Mouse (Mus musculus) erythroblast, embryonic 14.5 days (primary cell): ENCODE measurements around the gene Polr3c.

ENCODE experiments used
- GATA1 ChIP-seq: IDR thresholded peaks from 2 replicates; pipeline ENCODE4 v1.6.1; 2012; ENCODE audit warnings: low read length, inconsistent platforms, mixed read lengths
- TAL1 ChIP-seq: IDR thresholded peaks from 3 replicates; pipeline ENCODE4 v1.6.1; 2012; ENCODE audit warnings: low read length, inconsistent platforms, mixed read lengths

DNA sequence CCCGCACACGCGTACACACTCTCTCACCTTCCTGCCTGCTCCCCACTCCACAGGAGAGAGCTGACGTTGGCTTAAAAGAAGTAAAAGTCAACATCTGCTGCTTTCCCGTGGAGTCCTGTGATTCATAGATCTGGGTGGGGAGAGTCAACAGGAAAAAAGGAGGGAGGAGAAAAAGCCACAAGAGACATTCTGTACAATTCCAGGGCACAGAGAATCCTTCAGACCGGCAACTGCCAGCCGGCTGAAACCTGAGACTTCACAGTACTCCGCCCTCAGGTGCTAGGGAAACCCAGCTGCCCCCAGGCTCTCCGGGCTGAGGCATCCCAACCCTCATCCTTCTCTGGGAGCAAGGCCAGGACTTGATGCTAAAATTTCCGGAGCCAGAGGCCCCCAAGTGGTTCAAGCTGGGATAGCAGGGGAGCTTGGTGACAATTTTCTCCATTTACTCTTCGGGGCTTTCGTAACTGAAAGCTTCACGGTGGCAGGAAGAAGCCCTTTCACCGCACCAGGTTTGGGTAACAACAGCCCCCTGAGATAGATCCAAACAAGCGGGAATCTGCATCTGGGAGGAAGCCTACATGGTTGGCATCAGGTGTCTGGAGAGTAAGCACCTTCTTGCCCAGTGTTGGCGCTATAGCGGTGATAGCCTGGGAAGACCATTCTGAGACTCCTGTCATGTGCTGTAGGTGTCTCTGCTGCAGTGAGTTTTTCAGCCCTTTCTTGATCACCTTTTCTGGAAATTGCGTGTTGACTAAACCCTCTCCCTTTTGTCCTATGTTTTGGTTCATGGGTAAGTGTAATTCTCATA, 63.8 kb downstream of the Polr3c start:
- no peak for TF ChIP-seq GATA1
- no peak for TF ChIP-seq TAL1
